Mouse (Mus musculus): Measurements from ENCODE around the gene Zc3hc1. TPM values are rescaled to one million over a fixed set of nuclear protein-coding genes. Genes with fewer than 3 reads are reported as not detected.

The Zc3hc1 gene
- total RNA-seq, 2 experiments from 2014 or later = 18.7 to 19.6 TPM

DNA sequence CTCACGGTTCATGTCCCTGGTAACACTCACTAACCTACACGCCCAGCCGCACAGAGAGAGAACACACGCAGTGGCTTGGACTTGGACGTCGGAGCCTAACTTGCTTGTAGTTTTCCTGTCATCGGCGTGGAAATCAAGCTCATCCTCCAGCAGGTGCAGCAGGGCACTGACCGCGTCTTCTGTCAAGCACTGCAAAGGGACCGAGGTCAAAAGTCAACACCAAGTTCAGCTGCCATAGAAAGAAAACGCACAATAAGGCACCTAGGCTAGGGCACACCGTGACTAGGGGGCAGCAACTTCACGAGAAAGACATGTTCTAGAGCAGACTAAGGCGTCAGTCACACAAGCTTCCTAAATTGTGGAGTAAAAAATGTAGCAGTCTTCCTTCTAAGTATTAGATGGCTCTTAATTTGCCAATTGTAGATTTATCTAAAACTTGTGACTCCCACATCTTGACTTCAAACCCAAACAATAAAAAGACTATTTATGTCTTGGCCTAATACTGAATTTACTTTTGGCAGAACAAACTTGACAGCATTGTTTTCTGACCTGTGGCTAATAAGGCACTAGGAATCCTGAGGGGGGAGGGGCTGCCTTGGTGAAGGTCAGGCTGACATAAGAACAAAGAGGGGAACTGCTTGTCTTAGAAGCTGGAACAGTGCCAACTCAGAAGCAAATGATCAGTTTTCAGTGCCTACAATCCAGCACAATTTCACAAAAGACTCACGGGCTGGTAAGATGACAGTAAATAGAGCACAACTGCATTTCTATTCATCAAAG lies 15.9 kb downstream of the Zc3hc1 start:
- no peak for DNase-seq (ENCODE audit: low spot score in 2 of 2)

GRCm38 (mm10) chr6:30372627-30373369 lies 18.0 kb downstream of the Zc3hc1 start:
- DNase-seq (ENCODE audit: low spot score in 2 of 2) = no peak

- no peak for DNase-seq (ENCODE audit: low spot score in 2 of 2)
Observed at GRCm38 (mm10) chr6:30369291-30369690, 21.5 kb downstream of the Zc3hc1 start.

DNA sequence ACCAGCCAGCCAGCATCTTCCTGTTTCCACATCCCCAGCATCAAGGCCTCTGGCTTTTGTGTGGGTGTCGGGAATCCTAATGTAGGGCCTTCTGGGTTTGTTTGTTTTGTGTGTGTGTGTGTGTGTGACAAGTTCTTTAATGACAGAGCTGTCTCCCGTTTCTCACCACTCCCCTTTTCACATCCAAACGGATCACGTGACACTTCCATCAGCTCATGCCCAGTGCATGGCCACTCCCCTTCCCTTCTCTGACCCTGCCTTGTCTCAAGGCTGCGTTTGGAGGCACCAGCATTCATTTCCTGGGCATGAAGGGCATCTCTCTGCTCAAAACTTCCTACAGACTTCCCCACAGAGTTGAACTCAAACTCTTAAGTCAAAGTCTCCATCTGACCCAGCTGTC lies 27.0 kb downstream of the Zc3hc1 start:
- no peak for DNase-seq (ENCODE audit: low spot score in 2 of 2)

DNA sequence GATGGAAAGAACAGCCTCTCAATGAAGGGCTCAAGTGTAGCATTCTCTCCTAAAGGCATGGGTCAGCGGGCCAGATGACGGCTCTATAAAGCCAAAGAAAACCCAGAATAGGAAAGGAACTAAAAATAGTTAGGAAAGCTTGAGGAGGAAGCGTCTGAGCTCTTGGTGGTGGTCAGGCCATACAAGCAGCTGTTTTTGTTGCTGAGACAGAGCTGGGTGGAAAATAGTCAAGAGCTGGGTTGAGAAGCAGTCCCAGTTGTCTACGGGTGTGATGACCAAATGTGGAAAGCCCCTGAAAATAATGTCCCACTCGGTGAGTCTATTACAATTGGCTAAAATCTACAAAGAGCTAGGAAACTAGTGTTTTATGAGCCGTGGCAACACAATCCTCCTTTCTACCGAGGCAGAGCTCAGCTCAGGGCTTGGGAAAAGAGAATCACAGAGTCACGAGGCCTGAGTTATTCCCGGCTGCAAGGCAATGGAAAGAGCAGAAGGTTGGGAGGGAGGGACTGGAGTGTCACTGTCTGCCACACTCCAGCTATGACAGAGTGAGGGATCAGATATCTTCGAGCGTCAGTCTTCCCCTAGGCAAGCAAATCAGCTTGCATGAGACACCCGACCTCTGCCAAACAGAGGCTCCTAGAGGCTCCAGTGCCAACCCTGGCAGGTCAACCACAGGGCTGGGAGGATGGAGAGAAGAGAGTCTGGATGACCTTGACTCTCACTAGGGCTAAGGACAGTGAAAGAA lies 30.9 kb downstream of the Zc3hc1 start:
- no peak for DNase-seq (ENCODE audit: low spot score in 2 of 2)

DNA sequence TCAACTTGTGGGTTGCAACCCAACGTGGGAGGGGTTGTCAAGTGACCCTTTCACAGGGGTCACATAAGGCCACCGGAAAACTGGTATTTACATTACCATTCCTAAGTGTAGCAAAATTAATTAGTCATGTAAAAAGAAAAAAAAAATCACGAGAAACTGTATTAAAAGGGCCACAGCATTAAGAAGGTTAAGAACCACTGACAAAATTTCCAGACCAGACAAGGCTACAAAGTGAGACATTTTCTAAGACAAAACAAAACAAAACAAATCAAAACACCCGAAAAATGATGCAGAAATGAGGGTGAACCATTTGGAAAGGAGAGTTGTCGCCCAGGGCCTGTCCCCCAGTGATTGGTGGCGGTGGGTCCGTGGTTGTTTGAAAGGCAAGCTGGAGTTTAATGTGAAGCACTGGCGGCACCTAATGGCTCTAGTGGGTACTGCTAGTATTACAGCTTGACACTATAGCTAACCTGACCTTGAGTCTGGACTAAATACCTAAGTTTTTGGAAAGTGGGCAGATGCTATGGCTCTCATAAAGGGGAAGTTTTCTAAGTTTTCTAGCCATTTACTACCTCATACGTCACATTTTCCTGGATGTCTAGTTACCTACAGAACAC lies 33.2 kb downstream of the Zc3hc1 start:
- peak; percentile 76 to 77 for DNase-seq (ENCODE audit: low spot score in 2 of 2)

DNA sequence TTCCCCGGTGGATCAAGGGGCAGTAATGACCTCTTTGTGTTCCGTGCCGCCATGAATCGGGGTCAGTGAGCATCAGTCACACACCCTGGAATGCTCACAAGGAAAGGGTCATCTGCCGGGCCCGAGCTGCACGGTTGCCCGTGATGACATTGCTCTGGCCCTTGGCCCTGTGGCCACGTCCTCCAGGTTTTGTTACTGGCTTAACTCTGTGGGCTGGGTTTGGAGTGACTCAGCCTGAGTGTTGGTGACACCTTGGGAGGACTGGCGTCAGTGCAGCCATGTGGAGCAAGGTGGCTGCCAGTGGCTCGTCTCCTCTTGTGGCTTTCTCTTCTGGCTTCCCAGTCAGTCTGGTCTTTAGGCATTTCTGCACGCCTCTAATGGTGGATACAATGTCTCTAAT lies 34.1 kb downstream of the Zc3hc1 start:
- DNase-seq (ENCODE audit: low spot score in 2 of 2) = peak in 1 of 2 experiments; percentile 44

- DNase-seq (ENCODE audit: low spot score in 2 of 2) = peak in 1 of 2 experiments; percentile 20
Observed at GRCm38 (mm10) chr6:30356161-30356560, 34.7 kb downstream of the Zc3hc1 start.

- DNase-seq (ENCODE audit: low spot score in 2 of 2) = no peak
Observed at GRCm38 (mm10) chr6:30355701-30356100, 35.1 kb downstream of the Zc3hc1 start.

DNA sequence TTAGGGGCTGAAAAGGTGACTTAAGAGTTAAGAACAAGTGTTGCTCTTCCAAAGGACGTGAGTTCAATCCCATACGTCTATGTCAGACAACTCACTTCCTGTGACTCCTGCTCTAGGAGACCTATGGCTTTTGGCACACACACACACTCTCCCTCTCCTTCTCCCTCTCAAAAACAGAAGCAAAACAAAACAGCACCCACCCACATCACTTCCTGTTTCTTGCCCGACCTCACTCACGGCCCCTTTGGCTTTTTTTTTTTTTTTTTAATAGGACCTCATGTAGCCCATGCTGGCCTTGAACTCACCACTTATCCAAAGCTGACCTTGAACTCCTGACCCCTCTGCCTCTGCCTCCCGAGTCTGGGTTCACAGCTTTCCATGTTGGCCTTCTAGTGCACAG lies 36.1 kb downstream of the Zc3hc1 start:
- no peak for DNase-seq (ENCODE audit: low spot score in 2 of 2)

GRCm38 (mm10) chr6:30353661-30354060 lies 37.2 kb downstream of the Zc3hc1 start:
- peak in 1 of 2 experiments; percentile 31 for DNase-seq (ENCODE audit: low spot score in 2 of 2)

- no peak for DNase-seq (ENCODE audit: low spot score in 2 of 2)
Observed at GRCm38 (mm10) chr6:30352762-30353161, 38.1 kb downstream of the Zc3hc1 start.

GRCm38 (mm10) chr6:30351290-30351689 lies 39.5 kb downstream of the Zc3hc1 start:
- no peak for DNase-seq (ENCODE audit: low spot score in 2 of 2)

DNA sequence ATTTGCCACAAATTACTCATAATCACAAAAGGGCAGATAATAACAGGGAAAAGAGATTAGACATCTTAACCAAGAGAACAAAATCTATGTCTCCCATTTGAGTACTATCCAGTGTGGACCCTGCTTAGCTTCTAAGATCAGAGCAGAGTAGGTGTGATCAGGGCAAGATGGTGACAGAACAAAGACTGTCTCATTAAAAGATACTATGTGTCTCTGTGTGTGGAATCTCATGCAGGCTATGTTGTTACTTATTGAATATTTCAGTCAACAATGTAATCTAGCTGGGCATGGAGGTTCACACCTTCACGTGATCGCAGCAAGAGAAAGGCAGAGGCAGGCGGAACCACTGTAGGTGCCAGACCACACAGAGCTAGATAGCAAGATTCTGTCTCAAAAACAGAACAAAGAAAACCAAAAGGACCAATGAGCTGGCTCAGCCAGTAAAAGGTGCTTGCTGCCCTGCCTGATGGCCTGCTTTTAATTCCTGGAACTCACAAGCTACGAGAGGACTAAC lies 43.5 kb downstream of the Zc3hc1 start:
- DNase-seq (ENCODE audit: low spot score in 2 of 2) = no peak

GRCm38 (mm10) chr6:30346737-30347136 lies 44.1 kb downstream of the Zc3hc1 start:
- DNase-seq (ENCODE audit: low spot score in 2 of 2) = peak in 1 of 2 experiments; percentile 32

- DNase-seq (ENCODE audit: low spot score in 2 of 2) = no peak
Observed at GRCm38 (mm10) chr6:30344032-30344431, 46.8 kb downstream of the Zc3hc1 start.

- DNase-seq (ENCODE audit: low spot score in 2 of 2) = no peak
Observed at GRCm38 (mm10) chr6:30340231-30340873, 50.5 kb downstream of the Zc3hc1 start.

DNA sequence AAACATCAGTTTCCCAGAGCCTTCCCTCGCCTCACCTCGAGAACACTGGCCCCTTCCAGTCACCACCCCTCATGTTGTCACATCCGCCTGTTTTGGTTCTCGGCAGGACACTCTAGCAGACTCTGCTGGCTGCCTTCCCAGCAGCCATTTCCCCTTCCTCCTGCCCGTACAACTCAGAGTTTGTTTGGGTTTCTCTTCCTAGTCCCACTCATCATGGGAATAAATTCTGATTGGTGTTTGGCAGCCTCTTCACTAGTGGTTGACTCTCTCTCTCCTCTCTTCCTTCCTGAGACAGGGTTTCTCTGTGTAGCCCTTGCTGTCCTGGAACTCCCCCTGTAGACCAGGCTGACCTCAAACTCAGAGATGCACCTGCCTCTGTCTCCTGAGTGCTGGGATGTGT lies 53.9 kb downstream of the Zc3hc1 start:
- peak in 1 of 2 experiments; percentile 60 for DNase-seq (ENCODE audit: low spot score in 2 of 2)

GRCm38 (mm10) chr6:30332262-30332661 lies 58.6 kb downstream of the Zc3hc1 start:
- no peak for DNase-seq (ENCODE audit: low spot score in 2 of 2)

GRCm38 (mm10) chr6:30330706-30331105 lies 60.1 kb downstream of the Zc3hc1 start:
- no peak for DNase-seq (ENCODE audit: low spot score in 2 of 2)
